Mouse (Mus musculus): ENCODE measurements around the gene Cldn9. TPM values are rescaled to one million over a fixed set of nuclear protein-coding genes. Genes with fewer than 3 reads are reported as not detected.
A peak's percentile ranks its signal among the peaks of the same experiment; 100 is the strongest.

The Cldn9 gene
- total RNA-seq, 2 experiments from 2014 or later = not detected

DNA sequence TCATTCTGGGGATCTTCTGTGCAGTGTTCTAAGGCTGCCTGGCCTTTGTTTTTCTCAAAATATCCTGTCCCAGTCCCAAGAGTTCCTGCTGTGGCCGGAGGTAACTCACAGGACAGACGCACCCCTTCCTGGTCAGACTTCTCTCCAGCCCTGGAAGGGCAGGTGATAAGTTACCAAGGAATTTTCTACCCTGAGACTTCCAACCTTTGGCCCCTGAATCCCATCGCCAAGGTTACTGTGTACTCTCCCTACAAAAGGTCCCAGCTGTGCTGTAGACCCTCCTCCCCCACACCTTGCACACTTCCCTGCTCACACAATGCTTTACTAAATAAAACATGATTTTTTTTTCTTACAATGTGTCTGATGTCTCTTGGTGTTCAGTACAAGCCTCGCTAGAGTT, 1.7 kb downstream of the Cldn9 start:
- DNase-seq = no peak
- intact Hi-C loops (cut with DNase I) = no loop called here

GRCm38 (mm10) chr17:23681086-23681485, 2.7 kb downstream of the Cldn9 start:
- no peak for DNase-seq
- intact Hi-C loops (cut with DNase I) = no loop called here

DNA sequence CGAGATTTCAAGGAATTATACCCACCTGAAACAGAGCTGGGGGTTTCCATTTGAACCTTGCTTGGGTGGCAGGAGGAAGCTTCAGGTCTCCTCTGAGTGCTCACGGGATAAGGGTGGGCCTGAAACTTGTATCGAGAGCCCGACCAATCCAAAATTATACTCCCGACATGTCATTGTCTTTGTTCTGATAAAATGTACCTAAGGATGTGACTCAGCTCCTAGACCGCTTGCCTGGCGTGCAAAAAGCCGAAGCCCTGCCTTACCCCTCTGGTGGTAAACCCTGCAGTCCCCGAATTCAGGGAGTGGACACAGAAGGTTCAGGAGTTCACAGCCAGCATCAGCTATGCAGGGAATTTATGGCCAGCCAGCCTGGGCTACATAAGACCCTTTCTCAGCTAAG, 3.5 kb downstream of the Cldn9 start:
- DNase-seq = no peak
- intact Hi-C loops (cut with DNase I) = loop anchor here (1.0 kb wide), 1 partner anchor 17 kb away; no protein-coding TSS in a partner anchor

- intact Hi-C loops (cut with DNase I) = no loop called here
- no peak for DNase-seq
Measured at GRCm38 (mm10) chr17:23679127-23679835, 4.5 kb downstream of the Cldn9 start, which contains the start of gene Cldn6. Gene Cldn6, plus strand, starts transcription at chr17:23679249.

DNA sequence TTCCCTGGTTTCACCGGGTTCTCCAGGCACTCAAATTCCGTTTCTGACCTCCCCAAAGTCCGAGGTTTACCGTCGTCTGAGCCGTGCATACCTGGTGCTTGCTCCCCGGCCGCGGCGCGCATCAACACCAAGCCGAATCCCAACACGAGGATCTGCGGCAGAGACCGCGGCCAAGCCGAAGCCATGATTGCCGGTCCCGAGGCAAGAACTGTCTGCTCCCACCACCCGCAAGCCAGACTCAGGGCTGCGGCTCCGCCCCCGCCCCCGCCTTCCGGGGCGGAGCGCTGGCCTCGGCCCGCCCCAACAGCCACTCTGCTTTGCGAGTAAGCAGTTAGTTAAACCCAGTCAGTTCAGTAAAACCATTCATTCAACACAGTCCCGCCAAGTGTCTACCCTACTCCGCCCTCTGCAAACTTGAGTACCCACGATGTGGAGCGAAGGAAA, 6.6 kb downstream of the Cldn9 start, which contains the start of gene Tnfrsf12a:
Gene Tnfrsf12a, minus strand, starts transcription at position 233 of the 444 bp plus-strand sequence.
- peak; percentile 86 to 89 for DNase-seq
- intact Hi-C loops (cut with DNase I) = loop anchor here (1.0 kb wide), 1 partner anchor 23 kb away; no protein-coding TSS in a partner anchor

DNA sequence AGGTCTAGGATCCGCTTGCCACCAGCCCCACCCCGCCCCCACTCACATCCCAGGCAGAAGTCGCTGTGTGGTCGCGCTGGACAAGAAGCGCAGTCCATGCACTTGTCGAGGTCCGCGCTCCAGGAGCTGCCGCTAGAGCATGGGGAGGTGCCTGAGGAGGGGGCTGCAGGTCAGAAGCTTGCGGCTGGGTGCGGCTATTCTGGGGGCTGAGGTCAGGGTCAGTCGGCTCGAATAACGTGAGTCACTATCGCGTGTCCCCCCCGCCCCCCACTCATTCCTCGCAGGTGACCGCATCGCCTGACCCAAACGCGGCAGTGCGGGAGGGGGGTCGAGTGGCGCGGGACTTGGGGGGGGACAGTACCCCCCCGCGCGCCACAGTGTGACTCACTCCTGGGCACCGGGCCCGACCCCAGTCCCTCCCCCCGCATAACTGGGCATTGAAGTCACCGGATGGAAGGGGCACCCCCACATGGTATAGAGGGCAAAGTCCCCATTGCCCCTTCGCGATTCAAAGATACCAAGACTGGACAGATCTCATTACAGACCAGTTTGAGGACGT, 7.3 kb downstream of the Cldn9 start:
- peak; percentile 60 to 72 for DNase-seq
- intact Hi-C loops (cut with DNase I) = loop anchor here (1.0 kb wide), 1 partner anchor 24 kb away; no protein-coding TSS in a partner anchor

- intact Hi-C loops (cut with DNase I) = no loop called here
- DNase-seq = peak; percentile 47 to 59
Measured at GRCm38 (mm10) chr17:23675564-23676281, 8.1 kb downstream of the Cldn9 start.

DNA sequence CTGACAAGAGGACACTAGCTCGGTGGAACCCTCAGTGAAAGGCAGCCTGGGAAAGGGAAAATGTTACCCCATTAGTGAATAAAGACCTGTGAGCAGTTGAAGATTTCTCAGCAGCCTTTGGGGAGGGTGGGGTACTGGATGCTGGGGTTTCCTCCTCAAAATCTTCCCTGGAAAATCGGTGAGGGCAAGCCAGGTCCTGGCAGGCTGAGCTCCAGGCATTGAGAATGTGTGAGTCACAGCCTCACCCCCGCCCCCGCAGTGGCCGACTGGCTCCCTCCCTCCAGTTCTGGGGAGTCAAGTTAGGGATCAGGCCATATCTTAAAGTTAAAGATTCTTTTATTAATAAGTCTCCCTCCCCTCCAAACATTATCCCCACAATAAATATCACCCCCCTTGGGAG, 8.7 kb downstream of the Cldn9 start:
- intact Hi-C loops (cut with DNase I) = no loop called here
- DNase-seq = peak; percentile 54 to 61

DNA sequence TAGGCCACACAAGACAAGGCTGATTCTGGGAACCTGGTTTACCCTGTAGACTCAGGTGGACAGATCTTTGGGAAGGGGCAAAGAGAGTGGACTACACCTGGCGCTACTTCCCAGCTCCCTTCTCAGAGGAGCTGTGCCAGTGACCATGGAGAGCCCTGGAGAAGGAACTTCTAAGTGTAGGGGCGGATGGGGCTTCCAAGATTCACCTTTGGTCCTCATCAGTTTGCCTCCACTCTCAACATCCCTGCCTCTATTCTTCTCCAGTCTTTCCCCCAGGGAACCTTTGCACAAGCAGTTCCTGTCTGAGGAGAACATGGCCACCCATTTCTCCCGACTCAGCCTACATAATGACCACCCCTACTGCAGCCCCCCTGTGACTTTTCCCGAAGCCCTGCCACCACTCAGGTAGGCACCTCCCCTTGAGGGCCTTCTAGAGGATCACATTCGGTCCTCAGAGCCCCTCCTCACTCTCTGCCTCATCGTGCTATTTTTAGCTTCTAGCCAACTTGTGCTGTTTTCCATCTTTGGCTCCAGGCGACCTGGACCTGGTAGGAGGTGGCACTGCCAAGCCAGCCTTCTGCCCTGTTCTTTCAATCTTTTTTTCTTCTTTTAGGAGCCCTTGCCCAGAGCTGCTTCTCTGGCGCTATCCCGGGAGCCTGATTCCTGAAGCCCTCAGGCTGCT, 9.4 kb downstream of the Cldn9 start:
- intact Hi-C loops (cut with DNase I) = no loop called here
- DNase-seq = peak; percentile 26 to 47

GRCm38 (mm10) chr17:23673424-23674073, 10.3 kb downstream of the Cldn9 start, which contains the start of the genes Hcfc1r1 and Thoc6:
Gene Hcfc1r1, plus strand, starts transcription at chr17:23673596.
Gene Thoc6, minus strand, starts transcription at chr17:23673882.
- intact Hi-C loops (cut with DNase I) = no loop called here
- DNase-seq = peak; percentile 90 to 95

DNA sequence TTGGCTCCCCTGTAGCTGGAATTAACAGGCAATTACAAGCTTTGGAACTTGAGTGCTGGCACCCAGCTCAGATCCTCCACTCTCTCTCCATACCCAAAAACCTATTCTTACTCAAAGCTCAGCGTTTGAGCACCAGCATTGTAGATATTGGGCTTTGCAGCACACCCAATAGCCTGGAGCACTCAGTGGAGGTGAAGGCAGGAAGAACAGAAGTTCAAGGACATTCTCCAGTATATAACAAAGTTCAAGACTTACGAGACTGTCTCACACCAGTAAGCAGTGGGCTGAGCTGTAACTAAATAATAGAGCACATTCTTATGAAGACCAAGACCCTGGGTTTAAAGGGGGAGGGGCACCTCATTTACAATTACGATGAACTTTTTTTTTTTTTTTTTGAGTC, 11.1 kb downstream of the Cldn9 start:
- intact Hi-C loops (cut with DNase I) = no loop called here
- DNase-seq = no peak

DNA sequence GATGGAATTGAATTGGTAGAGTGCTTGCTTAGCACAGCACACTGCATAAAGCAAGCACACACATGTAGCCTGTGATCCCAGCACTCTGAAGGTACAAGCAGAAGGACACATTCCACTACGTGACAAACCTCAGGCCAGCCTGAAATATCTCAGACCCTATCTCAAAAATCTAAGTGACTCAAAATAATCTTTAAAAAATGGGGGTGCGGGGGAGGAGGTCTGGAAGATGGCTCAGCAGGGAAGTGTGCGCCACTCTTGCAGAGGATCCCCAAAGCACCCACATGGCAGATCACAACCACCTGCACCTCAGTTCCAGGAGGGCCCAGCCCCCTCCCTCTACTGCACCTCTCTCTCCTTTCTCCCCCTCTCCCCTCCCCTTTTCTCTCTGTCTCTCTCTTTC, 12.3 kb downstream of the Cldn9 start:
- intact Hi-C loops (cut with DNase I) = no loop called here
- no peak for DNase-seq

DNA sequence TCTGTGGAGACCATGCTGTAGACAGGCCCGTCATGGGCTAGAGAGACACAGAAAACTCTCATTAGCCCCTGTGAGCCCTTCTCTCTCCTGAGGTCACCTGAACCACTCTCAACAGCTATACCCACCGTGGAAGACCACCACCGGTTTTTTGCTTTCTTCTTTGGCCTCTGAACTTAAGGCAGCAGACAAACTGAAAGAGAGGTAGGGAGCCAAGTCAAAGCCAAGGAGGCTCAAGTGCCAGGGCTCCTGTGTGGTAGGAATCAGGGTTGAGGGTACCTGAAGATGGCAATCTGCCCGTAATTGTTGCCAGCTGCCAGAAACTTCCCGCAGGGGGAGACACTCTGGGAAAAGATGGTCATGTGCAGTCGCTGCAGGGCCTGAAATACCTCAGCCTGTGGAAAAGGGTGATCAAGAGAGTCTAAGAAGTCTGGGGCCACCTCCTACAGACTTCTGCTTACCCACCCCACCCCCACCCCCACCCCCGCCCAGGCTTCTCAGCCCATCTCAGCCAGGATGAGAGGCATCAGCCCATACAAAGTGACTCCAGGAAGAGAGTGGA, 13.2 kb downstream of the Cldn9 start:
- intact Hi-C loops (cut with DNase I) = no loop called here
- no peak for DNase-seq

- intact Hi-C loops (cut with DNase I) = no loop called here
- DNase-seq = no peak
Measured at GRCm38 (mm10) chr17:23665511-23665910, 18.3 kb downstream of the Cldn9 start.

DNA sequence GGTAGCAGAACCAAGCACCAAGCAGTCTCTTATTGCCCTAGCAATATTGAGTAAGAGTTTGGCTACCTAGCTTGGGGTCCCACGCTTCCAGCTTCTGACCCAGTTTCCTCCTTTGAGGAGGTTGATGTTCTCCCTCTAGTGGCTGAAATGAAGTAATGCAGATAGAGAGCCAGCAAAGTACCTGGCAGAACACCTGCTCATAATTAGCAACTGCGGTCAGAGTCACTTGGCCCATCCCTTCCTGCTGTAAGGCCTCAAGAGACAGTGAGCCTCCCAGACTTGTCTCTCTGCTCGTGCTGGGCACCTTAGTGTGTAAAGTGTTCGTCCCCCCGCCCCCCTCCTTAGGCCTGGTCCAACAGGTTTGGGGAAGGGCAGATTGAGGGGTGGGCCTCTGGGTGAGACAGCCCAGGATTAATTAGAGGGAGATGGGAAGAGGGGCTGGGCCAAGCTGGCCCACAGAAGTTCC, 19.2 kb downstream of the Cldn9 start:
- intact Hi-C loops (cut with DNase I) = no loop called here
- no peak for DNase-seq

GRCm38 (mm10) chr17:23661526-23661925, 22.3 kb downstream of the Cldn9 start:
- intact Hi-C loops (cut with DNase I) = loop anchor here (2.0 kb wide), 1 partner anchor 45 kb away; no protein-coding TSS in a partner anchor
- DNase-seq = no peak

DNA sequence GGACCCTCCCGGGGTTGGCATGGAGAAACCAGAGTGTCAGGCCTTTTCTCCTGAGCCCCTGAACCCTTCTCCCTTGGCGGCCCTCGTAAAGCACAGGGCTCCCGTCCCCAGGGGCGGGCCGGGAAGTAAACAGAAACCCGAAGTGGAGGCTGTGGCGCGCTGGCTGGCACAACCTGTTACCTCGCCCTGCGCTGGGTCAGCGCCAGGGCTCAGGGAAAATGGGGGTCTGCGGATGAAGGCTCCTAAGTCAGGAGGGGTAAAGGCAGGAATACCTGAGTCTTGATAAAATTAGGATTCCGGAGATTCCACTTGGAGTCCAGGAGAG, 23.0 kb downstream of the Cldn9 start:
- intact Hi-C loops (cut with DNase I) = loop anchor here (2.0 kb wide), 1 partner anchor 46 kb away; no protein-coding TSS in a partner anchor

GRCm38 (mm10) chr17:23660117-23660875, 23.5 kb downstream of the Cldn9 start, which contains the start of gene Bicdl2:
Gene Bicdl2, plus strand, starts transcription at chr17:23660506.
- peak in 1 of 2 experiments; percentile 52 for DNase-seq
- intact Hi-C loops (cut with DNase I) = loop anchor here (2.0 kb wide), 1 partner anchor 47 kb away; no protein-coding TSS in a partner anchor

More for the DNA sequence above, 23.0 kb downstream of the Cldn9 start:
- DNase-seq = no peak

- DNase-seq = no peak
- intact Hi-C loops (cut with DNase I) = no loop called here
Measured at GRCm38 (mm10) chr17:23658450-23658849, 25.4 kb downstream of the Cldn9 start.
